Mouse (Mus musculus): ENCODE measurements around the gene Hmox1.

- TF ChIP-seq CTCF (IDR thresholded peaks at IDR 0.05; ENCODE audit: borderline replicate concordance, insufficient read depth, low read depth, low read length): no peak
- no peak for TF ChIP-seq POLR2A (IDR thresholded peaks at IDR 0.05; ENCODE audit: borderline replicate concordance, insufficient read depth, low read length)
These were observed 42.8 kb downstream of the Hmox1 start for GRCm38 (mm10) chr8:75136256-75136655.

All from cerebellum, adult 2 months (tissue).